Mouse (Mus musculus) intestine, postnatal 0 days (tissue): ENCODE data around the gene Ube2g1. TPM values are rescaled to one million over a fixed set of nuclear protein-coding genes. Genes with fewer than 3 reads are reported as not detected.

ENCODE experiments used
- ATAC-seq: fragments of 200-750 bp; cut with Nextera tagmentation; 2 replicates; pipeline ENCODE4 v1.8.0; 2017; ENCODE audit warnings: mild to moderate bottlenecking, moderate TSS enrichment, moderate library complexity
- H3K27ac ChIP-seq: fragments of 300-500 bp; sonication (generic); 2 replicates; pipeline ENCODE4 v1.5.1; 2014; ENCODE audit warnings: mild to moderate bottlenecking, low read depth, low read length, moderate library complexity
- H3K27me3 ChIP-seq: fragments of 300-500 bp; sonication (generic); replicated peaks from 2 replicates; pipeline ENCODE4 v1.6.1; 2014; ENCODE audit warnings: low read length, mixed read lengths; ENCODE audit not compliant: control insufficient read depth, insufficient read depth
- H3K36me3 ChIP-seq: fragments of 300-500 bp; sonication (generic); 2 replicates; pipeline ENCODE4 v1.6.1; 2014; ENCODE audit warnings: mild to moderate bottlenecking, moderate library complexity; ENCODE audit not compliant: control insufficient read depth, insufficient read depth
- H3K4me1 ChIP-seq: fragments of 300-500 bp; sonication (generic); replicated peaks from 2 replicates; pipeline ENCODE4 v1.6.1; 2014; ENCODE audit warnings: antibody characterized with exemption, low read length, mixed read lengths; ENCODE audit not compliant: control insufficient read depth, insufficient read depth
- H3K4me2 ChIP-seq: fragments of 300-500 bp; sonication (generic); replicated peaks from 2 replicates; pipeline ENCODE4 v1.6.1; 2014; ENCODE audit warnings: low read depth, mild to moderate bottlenecking, moderate library complexity
- H3K4me3 ChIP-seq: fragments of 300-500 bp; sonication (generic); 2 replicates; pipeline ENCODE4 v1.5.1; 2014; ENCODE audit warnings: low read depth, low read length
- H3K9ac ChIP-seq: fragments of 300-500 bp; sonication (generic); 2 replicates; pipeline ENCODE4 v1.6.1; 2014; ENCODE audit warnings: mild to moderate bottlenecking, low read depth, low read length
- H3K9me3 ChIP-seq: fragments of 300-500 bp; sonication (generic); 2 replicates; pipeline ENCODE4 v1.6.1; 2016; ENCODE audit warnings: mixed run types; ENCODE audit not compliant: control insufficient read depth
- CTCF ChIP-seq: sonication (generic); IDR thresholded peaks from 2 replicates; pipeline ENCODE4 v1.5.1; 2016; ENCODE audit warnings: low read depth, mild to moderate bottlenecking, control low read depth, antibody characterized with exemption, moderate library complexity
- WGBS: fragments of 180-500 bp; shearing (Covaris S2); extraction: QIAGEN DNeasy Blood & Tissue Kit; methylation state at CpG from one replicate; pipeline ENCODE4 v1.1.7; 2014; 5-methylcytosine and 5-hydroxymethylcytosine counted together
- polyA plus RNA-seq: library from polyadenylated mRNA; unstranded; fragments of >200 nt; fragmentation: Nextera tagmentation; extraction: Ambion mirVana; gene quantifications from 2 replicates; pipeline ENCODE4 v1.2.1, GENCODE M21; 2015

The Ube2g1 gene
- polyA plus RNA-seq, result 34.2 and 36.2 TPM in 2 replicates

GRCm38 (mm10) chr11:72606694-72607407, at the start of gene Ube2g1:
Ube2g1 (plus strand) TSS chr11:72607283.
- H3K9ac ChIP-seq, result peak within 1 kb of the TSS; percentile 90
- H3K4me1 ChIP-seq, result no peaks in the 10 kb centered on the region
- peak within 1 kb of the TSS; percentile 76 for H3K4me2 ChIP-seq
- peak within 1 kb of the TSS; percentile 99 for H3K27ac ChIP-seq
- H3K36me3 ChIP-seq, result no peaks in the 10 kb centered on the region
- H3K4me3 ChIP-seq, result peak within 1 kb of the TSS; percentile 88
- peak; percentile 94 for ATAC-seq
- no peak for TF ChIP-seq CTCF
- no peaks in the 10 kb centered on the region for H3K9me3 ChIP-seq
- WGBS, result 2% methylated on average over 53 of the region's 56 CpGs
- H3K27me3 ChIP-seq, result no peaks in the 10 kb centered on the region

GRCm38 (mm10) chr11:72558155-72558554, 48.9 kb upstream of the Ube2g1 start:
- no peak for ATAC-seq
- TF ChIP-seq CTCF, result no peak
- 65% methylated on average over 5 of the region's 5 CpGs for WGBS

GRCm38 (mm10) chr11:72560661-72561060, 46.4 kb upstream of the Ube2g1 start:
- no peak for TF ChIP-seq CTCF
- no peak overlapping the region for H3K4me3 ChIP-seq
- no peaks in the 10 kb centered on the region for H3K9me3 ChIP-seq
- H3K36me3 ChIP-seq, result no peaks in the 10 kb centered on the region
- WGBS, result 66% methylated on average over 3 of the region's 3 CpGs
- ATAC-seq, result no peak
- H3K4me2 ChIP-seq, result no peak overlapping the region
- no peaks in the 10 kb centered on the region for H3K27me3 ChIP-seq
- no peak overlapping the region for H3K27ac ChIP-seq
- no peak overlapping the region for H3K9ac ChIP-seq
- H3K4me1 ChIP-seq, result no peaks in the 10 kb centered on the region

More at GRCm38 (mm10) chr11:72558155-72558554, 48.9 kb upstream of the Ube2g1 start:
- H3K36me3 ChIP-seq, result no peaks in the 10 kb centered on the region
- H3K27me3 ChIP-seq, result no peaks in the 10 kb centered on the region
- no peaks in the 10 kb centered on the region for H3K9me3 ChIP-seq
- H3K4me1 ChIP-seq, result no peaks in the 10 kb centered on the region
- no peak overlapping the region for H3K4me3 ChIP-seq
- no peak overlapping the region for H3K4me2 ChIP-seq
- no peak overlapping the region for H3K27ac ChIP-seq
- H3K9ac ChIP-seq, result no peak overlapping the region

GRCm38 (mm10) chr11:72564232-72564807, 42.8 kb upstream of the Ube2g1 start:
- Histone ChIP-seq H3K4me3 (no peak overlapping the region), H3K9me3 (no peaks in the 10 kb centered on the region), H3K4me2 (no peak overlapping the region), H3K27me3 (no peaks in the 10 kb centered on the region), H3K27ac (no peak overlapping the region), H3K9ac (no peak overlapping the region), H3K4me1 (no peaks in the 10 kb centered on the region), H3K36me3 (no peaks in the 10 kb centered on the region)
- ATAC-seq, result peak; percentile 53; the same call in 1 of the 2 replicates
- 24% methylated on average over 6 of the region's 6 CpGs for WGBS
- TF ChIP-seq CTCF, result peak; percentile 90

GRCm38 (mm10) chr11:72566304-72566703, 40.8 kb upstream of the Ube2g1 start:
- no peaks in the 10 kb centered on the region for H3K36me3 ChIP-seq
- H3K27me3 ChIP-seq, result no peaks in the 10 kb centered on the region
- H3K4me2 ChIP-seq, result no peak overlapping the region
- H3K4me3 ChIP-seq, result no peak overlapping the region
- H3K27ac ChIP-seq, result no peak overlapping the region
- no peak overlapping the region for H3K9ac ChIP-seq
- WGBS, result 57% methylated on average over 7 of the region's 7 CpGs
- no peak for TF ChIP-seq CTCF
- H3K4me1 ChIP-seq, result no peaks in the 10 kb centered on the region
- no peaks in the 10 kb centered on the region for H3K9me3 ChIP-seq
- no peak for ATAC-seq

- no peaks in the 10 kb centered on the region for H3K4me1 ChIP-seq
- no peak overlapping the region for H3K4me3 ChIP-seq
- WGBS, result 50% methylated on average over 10 of the region's 10 CpGs
- H3K9me3 ChIP-seq, result no peaks in the 10 kb centered on the region
- TF ChIP-seq CTCF, result no peak
- no peak for ATAC-seq
- H3K27me3 ChIP-seq, result no peaks in the 10 kb centered on the region
- no peaks in the 10 kb centered on the region for H3K36me3 ChIP-seq
- no peak overlapping the region for H3K9ac ChIP-seq
- no peak overlapping the region for H3K27ac ChIP-seq
- H3K4me2 ChIP-seq, result no peak overlapping the region
These were observed 40.2 kb upstream of the Ube2g1 start for GRCm38 (mm10) chr11:72566816-72567338.
